ENCODE assay signal across 38 mouse cellular contexts in genomic region chr9:46270782-46271181, GRCm38 (mm10). TPM values are rescaled to one million over a fixed set of nuclear protein-coding genes. Genes with fewer than 3 reads are reported as not detected.
"Had no signal": no experiment of that assay in that cellular context is flagged by ENCODE, and none has a peak within 500 bp of the region (broad histone marks: within the 10 kb centered on the region; RNA-seq: fewer than 3 reads in every experiment).

No protein-coding gene starts in this region.

- H3K27ac ChIP-seq: gastrocnemius, adult 2 months; heart, embryonic 10.5 days; hindbrain, embryonic 10.5 days; hindbrain, embryonic 12.5 days; hindbrain, embryonic 15.5 days; intestine, embryonic 15.5 days; layer of hippocampus, adult 2 months; left cerebral cortex, adult 2 months; liver, embryonic 12.5 days; liver, embryonic 14.5 days had no signal

- H3K9ac ChIP-seq: hindbrain, embryonic 12.5 days; hindbrain, embryonic 15.5 days; liver, embryonic 12.5 days; liver, embryonic 14.5 days had no signal

- H3K9me3 ChIP-seq: heart, embryonic 10.5 days; heart, embryonic 12.5 days; hindbrain, embryonic 10.5 days; hindbrain, embryonic 12.5 days; hindbrain, embryonic 15.5 days; intestine, embryonic 15.5 days; liver, embryonic 12.5 days had no signal

- ATAC-seq: inflammation-experienced regulatory T-cells, adult 6 months; intestine, embryonic 15.5 days; intestine, postnatal 0 days; liver, embryonic 12.5 days had no signal

- H3K4me3 ChIP-seq: gastrocnemius, adult 2 months; heart, embryonic 12.5 days; hindbrain, embryonic 12.5 days; hindbrain, embryonic 15.5 days; intestine, embryonic 15.5 days; layer of hippocampus, adult 2 months; left cerebral cortex, adult 2 months; liver, embryonic 12.5 days had no signal

- DNase-seq: gastrocnemius, adult 2 months; gastrocnemius, postnatal 10 days; gastrocnemius, postnatal 25 days; heart, adult 18-20 months; heart, postnatal 10 days; heart, postnatal 4 days; kidney, adult 18-20 months; kidney, adult 8-10 months; kidney, postnatal 10 days; kidney, postnatal 25 days; kidney, postnatal 4 days had no signal

RNA-seq across cellular contexts. Expression of gene Apoa5, which starts 2.3 kb away (rescaled TPM):
- total RNA-seq: gastrocnemius, adult 2 months; gastrocnemius, postnatal 10 days; gastrocnemius, postnatal 25 days; granulocyte monocyte progenitor cell, adult 5-6 weeks; heart, adult 18-20 months; heart, adult 8-10 months; heart, postnatal 10 days; heart, postnatal 25 days; heart, postnatal 4 days; layer of hippocampus, adult 2 months; layer of hippocampus, postnatal 10 days; layer of hippocampus, postnatal 25 days; left cerebral cortex, adult 2 months; left cerebral cortex, postnatal 14 days; left cerebral cortex, postnatal 36 days had no signal
- polyA plus RNA-seq: frontal cortex, adult 2 months; heart, embryonic 12.5 days; heart, embryonic 14.5 days; heart, embryonic 16.5 days; hindbrain, embryonic 15.5 days; inflammation-experienced regulatory T-cells, adult 6 months; kidney, embryonic 14.5 days; kidney, embryonic 16.5 days; limb, embryonic 14.5 days had no signal

RNA-seq across cellular contexts. Expression of gene Apoa4, which starts 30.3 kb away (rescaled TPM):
- total RNA-seq: gastrocnemius, adult 2 months; gastrocnemius, postnatal 10 days; gastrocnemius, postnatal 25 days; granulocyte monocyte progenitor cell, adult 5-6 weeks; heart, adult 18-20 months; heart, adult 8-10 months; heart, postnatal 10 days; heart, postnatal 25 days; heart, postnatal 4 days; layer of hippocampus, adult 2 months; layer of hippocampus, postnatal 10 days; layer of hippocampus, postnatal 25 days; left cerebral cortex, adult 2 months; left cerebral cortex, postnatal 14 days; left cerebral cortex, postnatal 36 days had no signal
- polyA plus RNA-seq: heart, embryonic 14.5 days; hindbrain, embryonic 10.5 days; hindbrain, embryonic 12.5 days; hindbrain, embryonic 15.5 days; inflammation-experienced regulatory T-cells, adult 6 months; kidney, embryonic 14.5 days; limb, embryonic 11.5 days; liver, embryonic 12.5 days had no signal

RNA-seq across cellular contexts. Expression of gene Apoc3, which starts 35.3 kb away (rescaled TPM):
- total RNA-seq: gastrocnemius, adult 2 months; gastrocnemius, postnatal 10 days; gastrocnemius, postnatal 4 days; granulocyte monocyte progenitor cell, adult 5-6 weeks; heart, adult 8-10 months; heart, postnatal 10 days; heart, postnatal 25 days; heart, postnatal 4 days; layer of hippocampus, postnatal 10 days had no signal
- polyA plus RNA-seq: heart, embryonic 10.5 days; heart, embryonic 12.5 days; heart, embryonic 14.5 days; hindbrain, embryonic 10.5 days; hindbrain, embryonic 12.5 days; hindbrain, embryonic 15.5 days; inflammation-experienced regulatory T-cells, adult 6 months; kidney, embryonic 14.5 days; limb, embryonic 11.5 days; limb, embryonic 14.5 days had no signal
